Mouse (Mus musculus) brain, embryonic 14.5 days (tissue): ENCODE results near the gene Iqsec1.

Experiments
- CTCF ChIP-seq: fragments of 200-500 bp; IDR thresholded peaks from 2 replicates; pipeline ENCODE4 v1.5.1; 2012; ENCODE audit warnings: inconsistent platforms, mild to moderate bottlenecking, moderate library complexity, borderline replicate concordance; ENCODE audit not compliant: insufficient read depth, insufficient read length; ENCODE audit errors: extremely low read depth
- POLR2A ChIP-seq: fragments of 200-500 bp; IDR thresholded peaks from 2 replicates; pipeline ENCODE4 v1.6.1; 2012; ENCODE audit warnings: mild to moderate bottlenecking, inconsistent platforms, borderline replicate concordance; ENCODE audit not compliant: poor library complexity, insufficient read depth, insufficient read length, severe bottlenecking; ENCODE audit errors: extremely low read depth

GRCm38 (mm10) chr6:90812072-90812471, 176.4 kb downstream of the Iqsec1 start:
- TF ChIP-seq POLR2A (no peak), CTCF (no peak)
